Mouse (Mus musculus) urinary bladder, postnatal 25 days (tissue): ENCODE results near the gene Vmn1r33.
"Not testable (repeated sequence)": the region's sequence is repeated elsewhere in the genome, so short reads cannot be mapped to it uniquely, and the experiment has no call there.

Source experiments
- DNase-seq: peaks from one replicate; pipeline ENCODE4 v3.0.0; 2022; ENCODE audit warnings: low spot score

Gene Vmn1r33

GRCm38 (mm10) chr6:66618182-66618581 is at the start of gene Vmn1r33:
Vmn1r33 (minus strand) TSS chr6:66618282.
- not testable (repeated sequence) for DNase-seq

- DNase-seq = no peak
Observed at GRCm38 (mm10) chr6:66643779-66644178, 25.7 kb upstream of the Vmn1r33 start, which contains the start of gene Vmn1r34. Vmn1r34 (minus strand) TSS chr6:66643879.

- DNase-seq = no peak
Observed at GRCm38 (mm10) chr6:66595804-66596203, 22.3 kb downstream of the Vmn1r33 start.
